Comparison of ENCODE assay signal across 17 mouse cellular contexts in the genomic region with DNA sequence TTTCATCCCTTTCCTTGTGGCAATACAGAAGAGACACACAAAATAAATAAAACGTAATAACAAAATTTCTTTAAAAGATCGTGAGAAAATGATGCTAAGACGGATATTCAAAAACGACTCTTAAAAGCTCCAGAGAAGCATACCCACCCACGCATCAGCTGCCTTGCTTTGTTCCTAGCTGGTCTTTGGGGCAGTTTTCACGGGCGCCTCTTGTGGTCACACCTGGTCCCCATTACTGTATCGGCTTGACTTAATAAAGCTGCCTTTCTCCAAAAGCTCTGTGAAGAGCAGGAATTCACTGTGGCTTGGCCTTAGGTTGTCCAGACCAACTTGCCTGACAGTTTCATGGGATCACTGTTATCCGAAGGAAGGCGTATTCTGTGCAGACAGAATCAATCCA.
DNase-seq lines count a peak whose midpoint lies in the region.
"Had no signal": no experiment of that assay in that cellular context is flagged by ENCODE, and none has a peak within 500 bp of the region (broad histone marks: within the 10 kb centered on the region; RNA-seq: fewer than 3 reads in every experiment).

No protein-coding gene starts in this region.

- no peaks in the 10 kb centered on the region for H3K36me3 ChIP-seq in embryonic facial prominence, embryonic 10.5 days (replicated peaks)
- H3K36me3 ChIP-seq in splenic B cell, adult 2 months (ENCODE audit: control insufficient read depth, insufficient read depth, low read length, poor library complexity, severe bottlenecking), result no peaks in the 10 kb centered on the region
- H3K36me3 ChIP-seq: hindbrain, embryonic 15.5 days; liver, embryonic 13.5 days; midbrain, embryonic 15.5 days; neural tube, embryonic 12.5 days; stomach, embryonic 15.5 days had no signal

- H3K27me3 ChIP-seq in embryonic facial prominence, embryonic 10.5 days (replicated peaks; ENCODE audit: low read depth, poor library complexity, severe bottlenecking), result no peaks in the 10 kb centered on the region; the same call in 1 of the 2 replicates
- H3K27me3 ChIP-seq in splenic B cell, adult 2 months (ENCODE audit: control insufficient read depth, insufficient read depth, low read length, poor library complexity, severe bottlenecking), result no peaks in the 10 kb centered on the region
- H3K27me3 ChIP-seq: hindbrain, embryonic 15.5 days; midbrain, embryonic 15.5 days; neural tube, embryonic 12.5 days; stomach, embryonic 15.5 days had no signal

- peak; percentile 37 for DNase-seq in right cerebral cortex, adult 18-20 months
- no peak for DNase-seq in right cerebral cortex, postnatal 25 days
- DNase-seq in embryonic facial prominence, embryonic 10.5 days (ENCODE audit: low spot score), result peak; percentile 66
- peak; percentile 79 for DNase-seq in forelimb bud, embryonic 11.5 days (ENCODE audit: low read depth, low spot score)
- DNase-seq in splenic B cell, adult 2 months (ENCODE audit: low read depth, low spot score), result peak; percentile 51
- DNase-seq in adipocyte (ENCODE audit: low spot score), result no peak
- DNase-seq in thymus, postnatal 25 days, result no peak
- DNase-seq: adrenal gland, adult 2 months; cerebellum, adult 2 months; heart, adult 18-20 months; kidney, adult 9 months; liver, embryonic 13.5 days had no signal

- H3K4me3 ChIP-seq in embryonic facial prominence, embryonic 10.5 days, result no peak overlapping the region
- H3K4me3 ChIP-seq: forebrain, embryonic 13.5 days; hindbrain, embryonic 15.5 days; liver, embryonic 13.5 days; midbrain, embryonic 15.5 days; neural tube, embryonic 12.5 days; stomach, embryonic 15.5 days had no signal

- no peaks in the 10 kb centered on the region for H3K9me3 ChIP-seq in embryonic facial prominence, embryonic 10.5 days
- H3K9me3 ChIP-seq: forebrain, embryonic 13.5 days; hindbrain, embryonic 15.5 days; liver, embryonic 13.5 days; midbrain, embryonic 15.5 days; neural tube, embryonic 12.5 days; stomach, embryonic 15.5 days had no signal

- 61% methylated on average over 10 of the region's 10 CpGs for WGBS in embryonic facial prominence, embryonic 10.5 days

- peaks cover 45% of the 10 kb centered on the region for H3K4me1 ChIP-seq in embryonic facial prominence, embryonic 10.5 days

- H3K27ac ChIP-seq in embryonic facial prominence, embryonic 10.5 days (replicated peaks), result peak overlapping the region; percentile 83
- H3K27ac ChIP-seq: forebrain, embryonic 13.5 days; hindbrain, embryonic 15.5 days; liver, embryonic 13.5 days; midbrain, embryonic 15.5 days; neural tube, embryonic 12.5 days; stomach, embryonic 15.5 days had no signal

Comparison
In these comparisons a context has a peak if more than half of its experiments do, and no peak if none do; other contexts are left out.
1. DNase-seq: peak in right cerebral cortex, adult 18-20 months (single experiment), embryonic facial prominence, embryonic 10.5 days (single experiment), forelimb bud, embryonic 11.5 days (single experiment) and splenic B cell, adult 2 months (single experiment); none in right cerebral cortex, postnatal 25 days (single experiment), adipocyte (single experiment) and thymus, postnatal 25 days (single experiment).